Mouse (Mus musculus) erythroid progenitor cell, adult 5-6 weeks (primary cell): ENCODE measurements around the gene Tm9sf3. TPM values are rescaled to one million over a fixed set of nuclear protein-coding genes. Genes with fewer than 3 reads are reported as not detected.

Source experiments
- ATAC-seq: replicated peaks from 2 replicates; pipeline ENCODE4 v1.8.0; 2016; ENCODE audit warnings: moderate number of reproducible peaks, mild to moderate bottlenecking, moderate TSS enrichment, inconsistent platforms; ENCODE audit not compliant: poor library complexity, low FRiP score, severe bottlenecking
- total RNA-seq, 2 experiments: library from RNA; stranded (forward) in 1 of 2; stranded (reverse) in 1 of 2; fragments of 150-400 nt in 1 of 2; fragments of 186-747, 209-891 nt in 1 of 2; gene quantifications; 2 replicates each; pipeline versions ENCODE4 v1.2.3 to v1.2.4; 2015 to 2017; ENCODE audit warnings: low replicate concordance in 2 of 2

The Tm9sf3 gene
- total RNA-seq, 2 experiments from 2014 or later: 21.4 to 41.4 TPM

DNA sequence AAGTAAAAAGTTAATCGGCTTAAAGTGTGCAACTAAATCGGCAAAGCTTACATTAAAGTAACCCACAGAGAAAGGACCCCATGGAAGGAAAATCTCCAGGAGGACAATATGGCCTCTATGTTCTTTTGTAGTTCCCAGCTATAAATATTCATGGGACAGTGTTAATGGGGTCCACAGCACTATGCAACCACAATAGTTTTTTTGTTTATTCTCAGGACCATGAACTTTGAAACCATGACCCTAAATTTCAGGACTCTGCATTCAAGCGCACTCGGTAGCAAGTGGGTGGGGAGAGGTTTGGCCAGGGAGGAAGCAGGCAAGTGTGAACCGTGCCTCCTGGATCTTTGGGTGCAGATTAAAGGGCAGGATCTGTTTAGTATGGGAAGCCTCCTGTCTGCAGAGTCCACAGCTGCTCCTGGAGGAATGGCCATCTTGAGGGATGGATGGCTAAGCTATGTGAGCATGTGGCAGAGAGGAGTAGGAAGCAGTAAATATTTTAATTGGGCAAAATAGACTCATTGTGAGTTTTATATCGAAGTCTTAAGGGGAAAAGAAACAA is 72.8 kb downstream of the Tm9sf3 start:
- no peak for ATAC-seq

DNA sequence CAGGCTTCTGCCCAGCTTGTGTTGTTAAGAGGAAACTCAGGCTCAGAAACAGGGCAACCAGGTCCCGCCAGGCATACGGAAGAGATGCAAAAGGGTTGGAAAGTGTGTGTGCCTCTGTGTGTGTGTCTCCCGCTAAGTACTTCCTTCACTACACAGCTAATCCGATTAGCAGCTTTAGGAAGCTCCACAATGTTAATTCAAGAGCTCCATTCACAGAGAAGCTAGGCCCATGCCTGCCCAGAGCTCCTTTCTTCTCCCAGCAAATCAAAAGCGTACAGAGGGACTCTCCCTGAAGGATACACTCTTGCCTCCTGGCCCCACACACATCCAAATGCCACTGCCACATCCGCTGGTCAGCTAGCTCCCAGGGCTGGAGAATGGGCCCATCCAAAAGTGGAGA is 86.5 kb downstream of the Tm9sf3 start:
- no peak for ATAC-seq

DNA sequence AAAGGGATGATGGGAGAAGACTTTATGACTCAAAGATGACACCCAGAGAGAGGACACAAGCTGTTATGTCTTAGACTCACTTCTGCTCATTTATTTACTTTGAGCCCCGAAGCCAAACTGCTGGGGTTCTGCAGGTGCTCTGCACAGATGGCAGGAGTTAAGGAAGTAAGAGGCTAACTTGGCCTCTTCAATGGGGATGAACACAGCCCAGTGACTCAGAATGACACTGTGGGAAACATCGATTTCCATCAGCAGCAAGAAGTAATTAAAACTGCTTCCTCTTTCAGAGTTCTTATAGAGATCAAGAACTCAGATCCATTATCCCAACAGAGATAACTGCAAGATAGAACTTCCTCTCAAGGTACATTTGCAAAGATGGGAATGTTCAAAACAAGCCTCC is 86.9 kb downstream of the Tm9sf3 start:
- no peak for ATAC-seq

DNA sequence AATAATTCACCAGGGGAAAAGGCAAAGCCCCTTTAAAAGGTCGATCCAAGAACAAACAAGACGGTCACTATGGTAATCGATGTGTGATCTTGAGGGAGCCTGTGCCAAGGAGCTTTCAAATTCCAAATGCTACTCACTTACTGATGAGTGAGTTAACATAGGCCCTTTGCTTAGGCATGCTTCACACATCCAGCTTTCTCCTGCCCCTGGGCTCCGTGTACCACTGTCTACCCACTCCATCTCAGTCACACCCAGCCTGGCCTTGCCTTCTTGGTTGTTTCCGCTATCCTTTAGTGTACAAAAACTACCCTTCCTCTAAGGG is 97.9 kb downstream of the Tm9sf3 start:
- ATAC-seq: no peak

DNA sequence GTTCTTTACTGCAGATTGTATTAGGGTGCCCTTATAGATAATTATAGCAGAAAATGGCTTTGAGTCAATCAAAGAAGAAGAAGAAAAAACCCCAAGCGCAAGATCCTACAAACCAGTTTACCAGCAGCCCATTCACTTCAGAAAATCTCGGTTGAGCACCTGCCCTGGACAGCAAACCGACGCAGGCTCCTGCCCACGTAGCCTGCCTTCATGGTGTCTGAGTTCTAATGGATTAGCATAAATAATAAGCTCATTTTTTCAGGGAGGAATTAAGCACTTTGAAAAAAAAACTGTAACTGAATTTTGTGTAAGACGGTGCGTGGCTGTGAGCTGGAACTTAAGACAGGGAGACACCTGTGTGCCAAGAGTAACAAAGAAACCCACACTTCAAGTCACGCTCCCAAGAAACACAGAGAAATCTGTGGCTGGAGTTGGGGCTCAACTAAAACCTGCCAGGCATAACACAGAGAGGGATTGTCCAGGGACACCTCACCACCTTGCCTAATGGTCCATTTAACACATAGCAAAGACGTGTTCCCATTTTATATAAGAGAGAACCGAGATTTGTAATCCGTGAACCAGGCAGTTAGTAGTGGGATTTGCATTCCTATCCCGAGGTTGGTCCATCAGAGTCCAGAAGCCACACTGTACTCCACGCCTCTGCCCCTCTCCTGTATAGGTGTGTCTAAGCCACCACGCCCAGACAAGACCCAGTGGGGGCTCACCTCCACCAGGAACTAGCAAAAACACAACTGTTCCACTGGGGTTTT is 98.5 kb downstream of the Tm9sf3 start:
- no peak for ATAC-seq

DNA sequence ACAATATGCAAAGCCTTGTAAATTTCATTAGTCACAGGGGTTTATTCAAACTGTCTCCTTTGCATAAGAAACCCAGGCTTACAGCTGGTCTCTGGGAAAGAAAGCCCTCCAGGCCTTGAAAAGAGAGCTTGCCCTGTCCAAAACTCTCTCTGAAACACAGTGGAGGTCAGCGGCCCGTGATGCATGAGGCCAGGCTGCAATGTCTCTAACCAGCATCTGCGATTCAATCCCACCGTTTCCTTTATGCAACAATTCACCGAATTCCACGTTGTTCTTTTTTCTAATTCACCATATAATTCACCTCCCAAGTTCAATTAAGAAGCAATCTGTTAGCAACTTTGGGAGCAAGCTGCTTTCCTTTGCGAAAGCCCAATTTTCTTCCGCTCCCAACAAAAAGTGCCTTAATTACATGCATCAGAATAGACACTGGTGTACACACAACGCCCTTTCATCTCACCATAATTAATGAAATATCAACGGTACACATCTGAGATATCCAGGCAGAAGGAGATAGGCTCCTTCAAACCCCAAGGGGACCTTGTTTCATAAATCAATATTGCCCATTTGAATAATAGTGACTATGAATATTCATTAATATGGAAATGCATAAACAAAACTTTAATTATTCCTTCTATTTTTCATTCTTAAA is 99.2 kb downstream of the Tm9sf3 start:
- no peak for ATAC-seq

Other genes starting within 250 kb of the Tm9sf3 start
- 7.6 and 17.2 TPM in 2 replicates for gene Dntt, start 234.7 kb downstream of the Tm9sf3 start, total RNA-seq (2015; ENCODE audit: low replicate concordance)
- 9.7 and 11.7 TPM in 2 replicates for gene Dntt, start 234.7 kb downstream of the Tm9sf3 start, total RNA-seq (2017; ENCODE audit: low replicate concordance)
- not detected in 2 replicates for gene Opalin, start 186.9 kb downstream of the Tm9sf3 start, total RNA-seq (2015; ENCODE audit: low replicate concordance)
- gene Opalin, start 186.9 kb downstream of the Tm9sf3 start, total RNA-seq (2017; ENCODE audit: low replicate concordance): not detected in 2 replicates
- gene Tll2, start 57.2 kb downstream of the Tm9sf3 start, total RNA-seq (2015; ENCODE audit: low replicate concordance): not detected in 2 replicates
- gene Tll2, start 57.2 kb downstream of the Tm9sf3 start, total RNA-seq (2017; ENCODE audit: low replicate concordance): not detected in 2 replicates
- gene Pik3ap1, start 121.1 kb upstream of the Tm9sf3 start, total RNA-seq (2015; ENCODE audit: low replicate concordance): 13.8 and 15.9 TPM in 2 replicates
- 9.6 and 11.8 TPM in 2 replicates for gene Pik3ap1, start 121.1 kb upstream of the Tm9sf3 start, total RNA-seq (2017; ENCODE audit: low replicate concordance)
- gene Lcor, start 218.6 kb upstream of the Tm9sf3 start, total RNA-seq (2015; ENCODE audit: low replicate concordance): 16.6 and 26.0 TPM in 2 replicates
- 36.3 and 41.6 TPM in 2 replicates for gene Lcor, start 218.6 kb upstream of the Tm9sf3 start, total RNA-seq (2017; ENCODE audit: low replicate concordance)